Mouse (Mus musculus): ENCODE measurements at regions not wholly inside any gene's neighbourhood (a gene's known extent, or its start where the extent isn't known, plus 50 kb on each side); places are given as distances from the start of the nearest gene placed in this dataset.

GRCm38 (mm10) chr10:92225071-92225470, 497.1 kb downstream of the Nedd1 start:
- DNase-seq (ENCODE audit: low read depth, low spot score): no peak
- Histone ChIP-seq H3K9me3 (ENCODE audit: control insufficient read depth, insufficient read depth, low read depth, low read length) (no peaks in the 10 kb centered on the region), H3K36me3 (ENCODE audit: control insufficient read depth, insufficient read depth, low read length, poor library complexity, severe bottlenecking) (no peaks in the 10 kb centered on the region), H3K27ac (ENCODE audit: insufficient read depth, low read depth, low read length, poor library complexity, severe bottlenecking) (no peak overlapping the region), H3K9ac (ENCODE audit: insufficient read depth, low read depth, low read length, poor library complexity, severe bottlenecking) (no peak overlapping the region), H3K4me1 (ENCODE audit: control insufficient read depth in 2 of 2, insufficient read depth in 2 of 2, low read length in 2 of 2, poor library complexity in 1 of 2) (no peaks in the 10 kb centered on the region), H3K4me3 (ENCODE audit: insufficient read depth in 1 of 2, low read depth in 1 of 2, low read length in 2 of 2, poor library complexity in 1 of 2, severe bottlenecking in 1 of 2) (no peak overlapping the region)
- no peak for TF ChIP-seq ZC3H11A (IDR thresholded peaks at IDR 0.05; ENCODE audit: borderline replicate concordance, low read depth, low read length)
- no peak for TF ChIP-seq MAFK (IDR thresholded peaks at IDR 0.05; ENCODE audit: insufficient read depth, low read depth, low read length)
- TF ChIP-seq CHD2 (IDR thresholded peaks at IDR 0.05; ENCODE audit: low read depth, low read length): no peak
- no peak for TF ChIP-seq ZNF384 (IDR thresholded peaks at IDR 0.05; ENCODE audit: low read depth, low read length)
- TF ChIP-seq HCFC1 (IDR thresholded peaks at IDR 0.05; ENCODE audit: borderline replicate concordance, insufficient read depth, low read length): no peak
- in situ Hi-C loops (cut with MboI; ENCODE audit: low sequenced_read_pairs in 2 of 2, unreplicated experiment in 2 of 2): no loop called here

- Histone ChIP-seq H3K4me1 (ENCODE audit: control insufficient read depth in 2 of 2, insufficient read depth in 2 of 2, low read length in 2 of 2, poor library complexity in 1 of 2) (no peaks in the 10 kb centered on the region), H3K9ac (ENCODE audit: insufficient read depth, low read depth, low read length, poor library complexity, severe bottlenecking) (no peak overlapping the region), H3K27ac (ENCODE audit: insufficient read depth, low read depth, low read length, poor library complexity, severe bottlenecking) (no peak overlapping the region), H3K36me3 (ENCODE audit: control insufficient read depth, insufficient read depth, low read length, poor library complexity, severe bottlenecking) (no peaks in the 10 kb centered on the region), H3K9me3 (ENCODE audit: control insufficient read depth, insufficient read depth, low read depth, low read length) (no peaks in the 10 kb centered on the region), H3K4me3 (ENCODE audit: insufficient read depth in 1 of 2, low read depth in 1 of 2, low read length in 2 of 2, poor library complexity in 1 of 2, severe bottlenecking in 1 of 2) (no peak overlapping the region)
- TF ChIP-seq CHD2 (IDR thresholded peaks at IDR 0.05; ENCODE audit: low read depth, low read length): no peak
- TF ChIP-seq ZC3H11A (IDR thresholded peaks at IDR 0.05; ENCODE audit: borderline replicate concordance, low read depth, low read length): no peak
- TF ChIP-seq MAFK (IDR thresholded peaks at IDR 0.05; ENCODE audit: insufficient read depth, low read depth, low read length): no peak
- TF ChIP-seq ZNF384 (IDR thresholded peaks at IDR 0.05; ENCODE audit: low read depth, low read length): no peak
- no peak for TF ChIP-seq HCFC1 (IDR thresholded peaks at IDR 0.05; ENCODE audit: borderline replicate concordance, insufficient read depth, low read length)
- in situ Hi-C loops (cut with MboI; ENCODE audit: low sequenced_read_pairs in 2 of 2, unreplicated experiment in 2 of 2): loop anchor here in 1 of 2 experiments (25.0 kb wide), 1 partner anchor 793 kb away; no protein-coding TSS in a partner anchor
- DNase-seq (ENCODE audit: low read depth, low spot score): no peak
These were observed 502.9 kb downstream of the Nedd1 start for GRCm38 (mm10) chr10:92219310-92219709.

GRCm38 (mm10) chr10:92170856-92171255, 551.4 kb downstream of the Nedd1 start:
- H3K4me1 ChIP-seq (ENCODE audit: control insufficient read depth in 2 of 2, insufficient read depth in 2 of 2, low read length in 2 of 2, poor library complexity in 1 of 2): no peaks in the 10 kb centered on the region
- no peak for DNase-seq (ENCODE audit: low read depth, low spot score)
- no peak for TF ChIP-seq MAFK (IDR thresholded peaks at IDR 0.05; ENCODE audit: insufficient read depth, low read depth, low read length)
- TF ChIP-seq ZNF384 (IDR thresholded peaks at IDR 0.05; ENCODE audit: low read depth, low read length): no peak
- no peak for TF ChIP-seq ZC3H11A (IDR thresholded peaks at IDR 0.05; ENCODE audit: borderline replicate concordance, low read depth, low read length)
- TF ChIP-seq HCFC1 (IDR thresholded peaks at IDR 0.05; ENCODE audit: borderline replicate concordance, insufficient read depth, low read length): no peak
- no peak for TF ChIP-seq CHD2 (IDR thresholded peaks at IDR 0.05; ENCODE audit: low read depth, low read length)
- no peaks in the 10 kb centered on the region for H3K36me3 ChIP-seq (ENCODE audit: control insufficient read depth, insufficient read depth, low read length, poor library complexity, severe bottlenecking)
- in situ Hi-C loops (cut with MboI; ENCODE audit: low sequenced_read_pairs in 2 of 2, unreplicated experiment in 2 of 2): no loop called here
- H3K9ac ChIP-seq (ENCODE audit: insufficient read depth, low read depth, low read length, poor library complexity, severe bottlenecking): no peak overlapping the region
- no peak overlapping the region for H3K4me3 ChIP-seq (ENCODE audit: insufficient read depth in 1 of 2, low read depth in 1 of 2, low read length in 2 of 2, poor library complexity in 1 of 2, severe bottlenecking in 1 of 2)
- H3K9me3 ChIP-seq (ENCODE audit: control insufficient read depth, insufficient read depth, low read depth, low read length): no peaks in the 10 kb centered on the region
- no peak overlapping the region for H3K27ac ChIP-seq (ENCODE audit: insufficient read depth, low read depth, low read length, poor library complexity, severe bottlenecking)

DNA sequence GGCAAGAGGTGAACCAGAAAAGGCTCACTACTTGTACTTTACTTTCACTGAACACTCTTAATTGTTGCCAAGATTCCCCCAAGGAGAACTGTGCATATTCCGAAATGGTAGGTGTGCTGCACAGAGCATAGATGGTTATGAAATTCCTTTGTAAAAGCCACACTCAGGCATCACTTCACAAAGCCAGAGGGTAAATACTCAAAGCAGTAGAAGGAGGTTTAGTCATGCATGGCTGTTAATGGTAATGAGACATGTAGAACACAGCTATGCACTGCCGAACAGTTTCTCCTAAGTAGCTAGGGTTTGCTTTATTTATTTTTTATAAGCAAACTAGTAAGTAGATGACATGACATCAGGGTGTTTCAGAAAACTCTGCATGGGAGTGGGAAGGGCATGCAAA, 556.2 kb downstream of the Nedd1 start:
- H3K27ac ChIP-seq (ENCODE audit: insufficient read depth, low read depth, low read length, poor library complexity, severe bottlenecking): no peak overlapping the region
- H3K4me1 ChIP-seq (ENCODE audit: control insufficient read depth in 2 of 2, insufficient read depth in 2 of 2, low read length in 2 of 2, poor library complexity in 1 of 2): 0 out of 4 replicates have a peak, but pooled peaks cover 0 to 1% of the 10 kb centered on the region in 2 experiments
- H3K36me3 ChIP-seq (ENCODE audit: control insufficient read depth, insufficient read depth, low read length, poor library complexity, severe bottlenecking): no peaks in the 10 kb centered on the region
- no peak for DNase-seq (ENCODE audit: low read depth, low spot score)
- H3K9ac ChIP-seq (ENCODE audit: insufficient read depth, low read depth, low read length, poor library complexity, severe bottlenecking): no peak overlapping the region
- H3K4me3 ChIP-seq (ENCODE audit: insufficient read depth in 1 of 2, low read depth in 1 of 2, low read length in 2 of 2, poor library complexity in 1 of 2, severe bottlenecking in 1 of 2): no peak overlapping the region
- no peak for TF ChIP-seq ZC3H11A (IDR thresholded peaks at IDR 0.05; ENCODE audit: borderline replicate concordance, low read depth, low read length)
- no peak for TF ChIP-seq MAFK (IDR thresholded peaks at IDR 0.05; ENCODE audit: insufficient read depth, low read depth, low read length)
- TF ChIP-seq ZNF384 (IDR thresholded peaks at IDR 0.05; ENCODE audit: low read depth, low read length): no peak
- TF ChIP-seq CHD2 (IDR thresholded peaks at IDR 0.05; ENCODE audit: low read depth, low read length): no peak
- no peak for TF ChIP-seq HCFC1 (IDR thresholded peaks at IDR 0.05; ENCODE audit: borderline replicate concordance, insufficient read depth, low read length)
- H3K9me3 ChIP-seq (ENCODE audit: control insufficient read depth, insufficient read depth, low read depth, low read length): no peaks in the 10 kb centered on the region
- in situ Hi-C loops (cut with MboI; ENCODE audit: low sequenced_read_pairs in 2 of 2, unreplicated experiment in 2 of 2): no loop called here

DNA sequence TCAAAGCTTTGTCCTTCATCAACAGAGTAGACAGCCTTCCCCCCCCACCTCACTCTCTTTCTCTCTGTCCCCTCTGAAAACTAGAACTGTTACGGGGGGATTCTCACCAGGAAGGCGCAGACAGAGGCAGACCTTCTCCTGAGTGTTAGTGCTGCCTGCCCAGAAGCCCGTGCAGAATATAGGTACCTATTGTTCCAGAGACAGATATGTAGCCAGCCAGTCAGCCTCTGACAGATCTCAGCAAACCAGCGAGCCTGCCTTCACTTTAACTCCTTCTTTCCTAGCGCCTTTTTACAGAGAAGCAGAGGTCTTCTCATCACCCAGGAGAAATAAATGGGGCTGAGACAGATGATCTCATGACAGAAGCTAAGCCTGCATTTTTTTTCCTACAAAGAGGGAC, 557.2 kb downstream of the Nedd1 start:
- 0 out of 4 replicates have a peak, but pooled peaks cover 0 to 1% of the 10 kb centered on the region in 2 experiments for H3K4me1 ChIP-seq (ENCODE audit: control insufficient read depth in 2 of 2, insufficient read depth in 2 of 2, low read length in 2 of 2, poor library complexity in 1 of 2)
- no peak overlapping the region for H3K27ac ChIP-seq (ENCODE audit: insufficient read depth, low read depth, low read length, poor library complexity, severe bottlenecking)
- no peak overlapping the region for H3K4me3 ChIP-seq (ENCODE audit: insufficient read depth in 1 of 2, low read depth in 1 of 2, low read length in 2 of 2, poor library complexity in 1 of 2, severe bottlenecking in 1 of 2)
- no peak for DNase-seq (ENCODE audit: low read depth, low spot score)
- in situ Hi-C loops (cut with MboI; ENCODE audit: low sequenced_read_pairs in 2 of 2, unreplicated experiment in 2 of 2): no loop called here
- no peak overlapping the region for H3K9ac ChIP-seq (ENCODE audit: insufficient read depth, low read depth, low read length, poor library complexity, severe bottlenecking)
- TF ChIP-seq ZC3H11A (IDR thresholded peaks at IDR 0.05; ENCODE audit: borderline replicate concordance, low read depth, low read length) (no peak), MAFK (IDR thresholded peaks at IDR 0.05; ENCODE audit: insufficient read depth, low read depth, low read length) (no peak), ZNF384 (IDR thresholded peaks at IDR 0.05; ENCODE audit: low read depth, low read length) (no peak), CHD2 (IDR thresholded peaks at IDR 0.05; ENCODE audit: low read depth, low read length) (no peak), HCFC1 (IDR thresholded peaks at IDR 0.05; ENCODE audit: borderline replicate concordance, insufficient read depth, low read length) (no peak)
- no peaks in the 10 kb centered on the region for H3K36me3 ChIP-seq (ENCODE audit: control insufficient read depth, insufficient read depth, low read length, poor library complexity, severe bottlenecking)
- no peaks in the 10 kb centered on the region for H3K9me3 ChIP-seq (ENCODE audit: control insufficient read depth, insufficient read depth, low read depth, low read length)

Data from ES-E14 (cell line).